Mouse (Mus musculus) forebrain, embryonic 11.5 days (tissue): ENCODE measurements around the gene Zap70. TPM values are rescaled to one million over a fixed set of nuclear protein-coding genes. Genes with fewer than 3 reads are reported as not detected.
"Not testable (repeated sequence)": the region's sequence is repeated elsewhere in the genome, so short reads cannot be mapped to it uniquely, and the experiment has no call there.

ENCODE experiments used
- ATAC-seq: fragments of 200-750 bp; cut with Nextera tagmentation; replicated peaks from 2 replicates; pipeline ENCODE4 v1.8.0; 2017; ENCODE audit warnings: moderate TSS enrichment; ENCODE audit not compliant: low FRiP score
- DNase-seq: peaks from one replicate; pipeline ENCODE4 v3.0.0-alpha.2; 2017; ENCODE audit warnings: low spot score
- H3K27ac ChIP-seq: fragments of 300-500 bp; sonication (generic); 2 replicates; pipeline ENCODE4 v1.5.1; 2014; ENCODE audit warnings: low read depth, low read length
- H3K27me3 ChIP-seq: fragments of 300-500 bp; sonication (generic); 2 replicates; pipeline ENCODE4 v1.6.1; 2014; ENCODE audit warnings: mild to moderate bottlenecking, low read length, mixed read lengths; ENCODE audit not compliant: control insufficient read depth, insufficient read depth
- H3K36me3 ChIP-seq: fragments of 300-500 bp; sonication (generic); 2 replicates; pipeline ENCODE4 v1.6.1; 2014; ENCODE audit warnings: mild to moderate bottlenecking, low read length, moderate library complexity, mixed read lengths; ENCODE audit not compliant: control insufficient read depth, insufficient read depth
- H3K4me1 ChIP-seq: fragments of 300-500 bp; sonication (generic); replicated peaks from 2 replicates; pipeline ENCODE4 v1.6.1; 2014; ENCODE audit warnings: low read length, mixed read lengths; ENCODE audit not compliant: control insufficient read depth, insufficient read depth
- H3K4me2 ChIP-seq: fragments of 300-500 bp; sonication (generic); 2 replicates; pipeline ENCODE4 v1.6.1; 2014; ENCODE audit warnings: low read depth, mild to moderate bottlenecking, low read length, moderate library complexity, mixed read lengths; ENCODE audit not compliant: severe bottlenecking
- H3K4me3 ChIP-seq: fragments of 300-500 bp; sonication (generic); 2 replicates; pipeline ENCODE4 v1.5.1; 2014; ENCODE audit warnings: low read depth, low read length
- H3K9ac ChIP-seq: fragments of 300-500 bp; sonication (generic); 2 replicates; pipeline ENCODE4 v1.6.1; 2014; ENCODE audit warnings: low read length
- H3K9me3 ChIP-seq: fragments of 300-500 bp; sonication (generic); 2 replicates; pipeline ENCODE4 v1.6.1; 2016; ENCODE audit warnings: low read length, mixed read lengths; ENCODE audit not compliant: control insufficient read depth
- WGBS: fragments of 180-500 bp; shearing (Covaris S2); extraction: QIAGEN DNeasy Blood & Tissue Kit; methylation state at CpG from one replicate; pipeline ENCODE4 v1.1.7; 2014; 5-methylcytosine and 5-hydroxymethylcytosine counted together
- polyA plus RNA-seq: library from polyadenylated mRNA; unstranded; fragments of >200 nt; fragmentation: Nextera tagmentation; extraction: Ambion mirVana; gene quantifications from 2 replicates; pipeline ENCODE4 v1.2.1, GENCODE M21; 2014

The Zap70 gene
- polyA plus RNA-seq, 1 experiment from 2014 or later: 0.37 TPM

- not testable (repeated sequence) for H3K27ac ChIP-seq, ATAC-seq, H3K9ac ChIP-seq, H3K4me1 ChIP-seq, H3K27me3 ChIP-seq, H3K4me3 ChIP-seq, H3K36me3 ChIP-seq, H3K9me3 ChIP-seq, H3K4me2 ChIP-seq, DNase-seq
- WGBS: 92% methylated on average over 4 of the region's 4 CpGs
These were observed 60.3 kb downstream of the Zap70 start for GRCm38 (mm10) chr1:36821918-36822317.

DNA sequence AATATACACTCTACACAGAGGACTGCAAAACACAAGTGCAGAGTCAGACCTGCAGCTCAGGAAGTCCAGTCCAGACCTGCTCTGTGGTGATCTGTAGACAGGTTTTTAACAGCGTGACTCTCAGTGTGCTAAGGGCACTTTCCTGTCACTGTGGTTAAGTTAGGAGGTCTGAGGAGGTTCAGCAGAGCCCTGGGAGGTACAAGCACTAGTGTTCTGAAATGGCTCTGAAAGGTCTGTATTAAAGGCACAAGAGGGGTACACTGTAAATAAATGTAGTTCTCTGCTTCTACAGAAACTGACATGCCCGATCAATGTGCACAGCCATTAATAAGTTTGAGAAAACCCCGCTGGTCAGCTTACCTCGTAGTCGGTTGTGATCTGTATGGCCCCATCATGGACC lies 62.8 kb downstream of the Zap70 start:
- Histone ChIP-seq H3K36me3 (peaks cover 3% of the 10 kb centered on the region; the same call in 1 of the 2 replicates), H3K9me3 (no peaks in the 10 kb centered on the region), H3K4me2 (no peak overlapping the region), H3K27ac (no peak overlapping the region), H3K4me1 (no peaks in the 10 kb centered on the region), H3K27me3 (no peaks in the 10 kb centered on the region), H3K9ac (no peak overlapping the region), H3K4me3 (no peak overlapping the region)
- WGBS: 93% methylated on average over 5 of the region's 5 CpGs
- no peak for DNase-seq
- ATAC-seq: no peak

DNA sequence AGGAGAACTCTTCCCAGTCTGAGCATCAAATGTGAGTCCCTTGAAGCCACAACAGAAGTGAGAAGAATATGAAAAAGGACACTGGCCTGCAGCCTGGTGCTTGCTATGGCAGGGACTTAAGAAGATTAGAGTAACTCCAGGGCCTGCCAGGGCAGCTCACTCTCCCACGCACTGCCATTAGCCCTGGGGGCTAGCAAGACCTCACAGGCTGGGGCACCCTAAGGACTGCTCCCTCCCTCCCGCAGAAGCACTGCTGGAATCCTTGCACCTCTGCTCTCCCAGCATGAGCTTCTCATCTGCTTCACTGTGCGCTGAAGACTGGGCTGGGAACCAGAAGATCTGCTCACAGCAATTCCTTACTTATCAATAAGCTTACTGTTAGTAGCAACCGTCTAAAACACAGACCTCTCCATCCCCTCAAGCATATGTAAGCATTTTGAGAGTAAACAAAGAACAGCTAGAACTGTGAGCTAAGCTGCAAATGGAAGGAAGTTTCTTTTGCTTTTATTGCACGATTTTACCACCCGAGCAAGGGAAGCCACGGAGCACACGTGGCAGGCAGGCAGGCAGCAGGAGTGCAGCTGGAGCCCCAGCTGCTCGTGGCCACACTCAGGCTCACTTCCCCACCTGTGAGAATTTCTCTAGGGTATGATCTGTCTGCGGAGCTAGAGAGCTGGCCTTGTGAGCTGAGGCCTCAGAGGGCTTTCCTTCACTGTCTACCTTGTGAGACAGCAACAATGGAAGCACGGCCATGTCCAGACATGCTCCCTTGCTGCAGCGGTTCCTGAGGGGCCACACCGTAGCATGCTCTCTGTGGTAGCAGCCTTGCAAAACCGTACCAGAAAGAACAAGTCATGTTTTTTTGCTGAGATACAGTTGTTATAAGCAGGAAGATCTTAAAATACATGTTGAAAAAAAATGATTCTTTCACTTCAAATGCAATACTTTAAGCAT lies 69.6 kb downstream of the Zap70 start:
- Histone ChIP-seq H3K27ac (no peak overlapping the region), H3K36me3 (peaks cover 3% of the 10 kb centered on the region; the same call in 1 of the 2 replicates), H3K4me2 (no peak overlapping the region), H3K9me3 (no peaks in the 10 kb centered on the region), H3K4me3 (no peak overlapping the region), H3K4me1 (no peaks in the 10 kb centered on the region), H3K27me3 (no peaks in the 10 kb centered on the region), H3K9ac (no peak overlapping the region)
- no peak for ATAC-seq
- WGBS: 68% methylated on average over 14 of the region's 14 CpGs
- no peak for DNase-seq

Other genes starting within 250 kb of the Zap70 start
- gene Cnnm3, start 249.9 kb upstream of the Zap70 start, polyA plus RNA-seq: 6.8 and 7.4 TPM in 2 replicates
- 14.1 and 16.5 TPM in 2 replicates for gene Ankrd23, start 224.9 kb upstream of the Zap70 start, polyA plus RNA-seq
- not detected in 2 replicates for gene Gm42417, start 222.4 kb upstream of the Zap70 start, polyA plus RNA-seq
- gene Ankrd39, start 214.4 kb upstream of the Zap70 start, polyA plus RNA-seq: 18.7 and 20.8 TPM in 2 replicates
- gene Sema4c, start 203.4 kb upstream of the Zap70 start, polyA plus RNA-seq: 2.9 and 3.3 TPM in 2 replicates
- gene Fam178b, start 78.6 kb upstream of the Zap70 start, polyA plus RNA-seq: 0.43 TPM in 1 of 2 replicates, not detected in the other
- 437 and 453 TPM in 2 replicates for gene Cox5b, start 70.3 kb upstream of the Zap70 start, polyA plus RNA-seq
- gene 4933424G06Rik, start 51.6 kb upstream of the Zap70 start, polyA plus RNA-seq: 0.17 TPM in 1 of 2 replicates, not detected in the other
- gene Actr1b, start 47.4 kb upstream of the Zap70 start, polyA plus RNA-seq: 104 and 113 TPM in 2 replicates
- 21.2 and 23.3 TPM in 2 replicates for gene Tmem131, start 181.9 kb downstream of the Zap70 start, polyA plus RNA-seq